Mouse (Mus musculus): ENCODE data around the gene Ppif.

The Ppif gene

GRCm38 (mm10) chr14:25693888-25694568, at the start of gene Ppif:
TSS of gene Ppif (plus strand) at chr14:25694154.
- peak; percentile 93 to 95 for DNase-seq

GRCm38 (mm10) chr14:25645717-25646116, 48.2 kb upstream of the Ppif start:
- no peak for DNase-seq

- DNase-seq, result peak; percentile 32 to 45
These were observed 47.8 kb upstream of the Ppif start for GRCm38 (mm10) chr14:25646161-25646621.

GRCm38 (mm10) chr14:25651131-25651530, 42.8 kb upstream of the Ppif start:
- no peak for DNase-seq

- DNase-seq, result no peak
These were observed 42.0 kb upstream of the Ppif start for GRCm38 (mm10) chr14:25651905-25652304.

- no peak for DNase-seq
These were observed 39.4 kb upstream of the Ppif start for GRCm38 (mm10) chr14:25654401-25655197.

GRCm38 (mm10) chr14:25660661-25661060, 33.3 kb upstream of the Ppif start:
- DNase-seq, result no peak

- DNase-seq, result no peak
These were observed 32.6 kb upstream of the Ppif start for GRCm38 (mm10) chr14:25661185-25661920.

- no peak for DNase-seq
These were observed 30.2 kb upstream of the Ppif start for GRCm38 (mm10) chr14:25663649-25664309.

GRCm38 (mm10) chr14:25664310-25664695, 29.7 kb upstream of the Ppif start:
- DNase-seq, result no peak

GRCm38 (mm10) chr14:25665314-25665970, 28.5 kb upstream of the Ppif start:
- no peak for DNase-seq

- DNase-seq, result no peak
These were observed 27.1 kb upstream of the Ppif start for GRCm38 (mm10) chr14:25666668-25667376.

GRCm38 (mm10) chr14:25667587-25667986, 26.4 kb upstream of the Ppif start:
- DNase-seq, result no peak

- DNase-seq, result no peak
These were observed 14.3 kb upstream of the Ppif start for GRCm38 (mm10) chr14:25679625-25680024.

GRCm38 (mm10) chr14:25682020-25682419, 11.9 kb upstream of the Ppif start:
- DNase-seq, result no peak

GRCm38 (mm10) chr14:25686216-25686945, 7.6 kb upstream of the Ppif start:
- no peak for DNase-seq

GRCm38 (mm10) chr14:25686983-25687901, 6.7 kb upstream of the Ppif start:
- no peak for DNase-seq

- peak in 1 of 2 experiments; percentile 45 for DNase-seq
These were observed 575 bp upstream of the Ppif start for GRCm38 (mm10) chr14:25693271-25693887.

- DNase-seq, result no peak
These were observed 579 bp downstream of the Ppif start for GRCm38 (mm10) chr14:25694569-25694897.

All from thymus, adult 18-20 months (tissue).